Mouse (Mus musculus) 416B (cell line): ENCODE measurements around the gene Pxdn.

Experiments
- DNase-seq: peaks from one replicate; pipeline ENCODE4 v3.0.0; 2011; ENCODE audit warnings: low read depth

Pxdn gene

GRCm38 (mm10) chr12:29953999-29954398 is 16.6 kb downstream of the Pxdn start:
- DNase-seq, result no peak

DNA sequence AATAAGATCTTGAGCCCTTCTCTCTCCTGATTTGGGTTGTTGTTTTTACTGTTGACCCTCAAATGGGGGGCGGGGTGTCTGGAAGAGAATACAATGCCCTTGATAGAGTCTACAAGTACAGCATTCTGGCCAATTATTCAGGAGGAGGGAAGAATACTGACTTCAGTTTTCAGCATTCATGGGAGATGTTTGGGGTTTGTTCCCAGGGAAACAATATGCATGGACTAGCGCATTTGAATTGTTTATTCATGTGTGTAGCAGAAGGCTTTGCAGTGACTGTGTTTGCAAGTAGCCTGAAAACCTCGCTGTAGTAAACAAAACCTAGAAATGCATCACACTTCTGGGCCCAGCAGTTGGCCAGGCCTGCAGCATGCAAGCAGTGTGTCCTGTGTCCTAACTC is 17.1 kb downstream of the Pxdn start:
- DNase-seq, result no peak

GRCm38 (mm10) chr12:29956969-29957368 is 19.6 kb downstream of the Pxdn start:
- DNase-seq, result no peak

DNA sequence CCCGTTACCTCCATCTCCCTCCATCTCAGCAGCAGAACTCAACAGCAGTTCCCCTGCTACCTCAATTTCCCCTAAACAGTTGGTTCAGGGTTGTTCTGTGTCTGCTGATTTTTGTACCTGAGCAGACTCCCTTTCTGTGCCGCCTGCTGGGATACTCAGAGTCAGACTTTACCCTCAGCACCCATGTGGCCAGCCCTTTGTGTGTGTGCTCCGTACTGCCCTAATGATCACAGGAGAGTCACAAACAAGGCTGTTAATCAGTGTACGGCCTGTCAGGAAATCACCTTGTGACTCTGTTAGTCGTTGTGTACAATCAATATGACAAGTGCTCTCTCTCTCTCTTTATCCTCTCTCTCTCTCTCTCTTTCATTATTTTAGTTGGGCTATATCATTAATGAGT is 21.2 kb downstream of the Pxdn start:
- DNase-seq, result no peak

GRCm38 (mm10) chr12:29961041-29961440 is 23.6 kb downstream of the Pxdn start:
- DNase-seq, result no peak

- no peak for DNase-seq
Measured at GRCm38 (mm10) chr12:29965016-29965415, 27.6 kb downstream of the Pxdn start.

GRCm38 (mm10) chr12:29971795-29972464 is 34.5 kb downstream of the Pxdn start:
- DNase-seq, result no peak

- DNase-seq, result no peak
Measured at GRCm38 (mm10) chr12:29972533-29972932, 35.1 kb downstream of the Pxdn start.

GRCm38 (mm10) chr12:29980076-29980475 is 42.7 kb downstream of the Pxdn start:
- DNase-seq, result no peak

GRCm38 (mm10) chr12:29981722-29982293 is 44.4 kb downstream of the Pxdn start:
- DNase-seq, result no peak

GRCm38 (mm10) chr12:29983190-29983589 is 45.8 kb downstream of the Pxdn start:
- no peak for DNase-seq

GRCm38 (mm10) chr12:29985126-29985525 is 47.7 kb downstream of the Pxdn start:
- DNase-seq, result no peak

DNA sequence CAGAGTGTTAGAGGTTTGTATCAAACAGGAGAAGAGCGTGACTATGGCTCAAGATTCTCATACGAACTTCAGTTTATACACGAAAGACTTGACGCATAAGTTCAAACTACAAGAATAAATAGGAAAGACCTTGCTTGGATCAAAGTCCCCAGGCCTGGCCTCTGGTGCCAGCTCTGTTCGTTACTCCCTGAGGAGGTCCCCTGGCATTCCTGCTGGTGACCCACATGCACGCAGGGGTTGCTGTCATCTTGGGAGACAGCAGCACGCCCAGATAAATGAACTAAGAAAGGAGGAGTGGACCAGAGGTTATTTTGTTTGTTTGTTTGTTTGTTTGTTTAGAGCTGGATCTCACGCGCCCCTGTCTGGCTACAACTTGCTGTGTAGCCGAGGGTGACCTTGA is 48.8 kb downstream of the Pxdn start:
- no peak for DNase-seq

- no peak for DNase-seq
Measured at GRCm38 (mm10) chr12:29998895-29999294, 61.5 kb downstream of the Pxdn start.

- no peak for DNase-seq
Measured at GRCm38 (mm10) chr12:30001951-30002350, 64.5 kb downstream of the Pxdn start.

GRCm38 (mm10) chr12:30003680-30004364 is 66.4 kb downstream of the Pxdn start:
- DNase-seq, result no peak

DNA sequence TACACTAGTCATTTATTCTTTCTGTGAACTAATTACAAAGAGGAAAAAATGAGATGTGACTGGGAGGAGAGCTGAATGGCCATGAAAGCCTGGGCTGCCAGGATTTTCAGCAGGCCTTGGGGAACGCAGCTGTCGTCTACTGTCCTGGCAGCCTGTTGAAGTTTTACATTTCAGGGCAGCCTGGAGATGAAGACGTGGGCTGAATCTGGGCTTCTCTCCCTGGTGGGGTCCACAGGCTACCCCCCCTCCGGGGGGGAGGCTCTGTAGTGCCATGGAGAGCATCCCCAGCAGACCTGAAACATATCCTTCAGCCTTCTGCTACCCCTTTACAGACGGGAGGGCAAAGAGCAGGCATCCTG is 66.9 kb downstream of the Pxdn start:
- no peak for DNase-seq

- no peak for DNase-seq
Measured at GRCm38 (mm10) chr12:30006586-30006985, 69.2 kb downstream of the Pxdn start.

- no peak for DNase-seq
Measured at GRCm38 (mm10) chr12:30008741-30009140, 71.3 kb downstream of the Pxdn start.

DNA sequence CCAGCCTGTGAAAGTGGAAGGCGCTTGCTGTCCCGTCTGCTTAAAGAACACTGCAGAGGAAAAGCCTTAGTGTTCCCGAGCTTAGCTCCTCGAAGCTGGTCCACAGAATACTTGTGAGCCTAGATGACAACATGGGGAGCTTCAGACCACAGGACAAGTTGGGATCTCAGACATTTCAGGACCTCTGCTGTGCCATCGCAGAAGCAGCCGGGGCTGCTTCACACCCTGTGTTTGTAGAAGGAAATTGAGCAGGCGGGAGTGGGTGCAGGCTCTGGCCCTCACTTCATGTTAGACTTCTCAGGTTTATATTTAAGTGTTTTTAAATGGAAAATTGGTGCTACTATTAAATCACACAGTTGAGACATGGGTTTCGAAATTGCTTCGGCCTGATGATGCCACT is 78.1 kb downstream of the Pxdn start:
- no peak for DNase-seq

DNA sequence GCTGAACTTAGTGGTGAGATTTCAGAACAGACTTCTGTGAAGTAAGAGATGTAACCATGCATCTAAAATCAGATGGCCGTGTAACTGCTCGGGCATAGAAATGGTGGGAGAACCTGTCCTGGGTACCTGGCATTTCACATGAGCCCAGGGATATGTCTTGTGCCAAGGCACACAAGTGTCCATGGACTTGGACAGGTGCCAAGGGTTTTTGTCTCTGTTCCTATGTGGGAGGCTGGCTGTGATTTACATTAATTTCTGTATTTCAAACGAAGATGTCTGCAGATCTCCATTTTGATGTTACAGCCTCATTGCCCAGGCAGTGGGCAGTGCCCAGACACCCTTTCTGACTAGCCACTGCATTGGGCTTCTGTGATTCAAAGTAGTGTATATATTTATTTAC is 79.7 kb downstream of the Pxdn start:
- no peak for DNase-seq

DNA sequence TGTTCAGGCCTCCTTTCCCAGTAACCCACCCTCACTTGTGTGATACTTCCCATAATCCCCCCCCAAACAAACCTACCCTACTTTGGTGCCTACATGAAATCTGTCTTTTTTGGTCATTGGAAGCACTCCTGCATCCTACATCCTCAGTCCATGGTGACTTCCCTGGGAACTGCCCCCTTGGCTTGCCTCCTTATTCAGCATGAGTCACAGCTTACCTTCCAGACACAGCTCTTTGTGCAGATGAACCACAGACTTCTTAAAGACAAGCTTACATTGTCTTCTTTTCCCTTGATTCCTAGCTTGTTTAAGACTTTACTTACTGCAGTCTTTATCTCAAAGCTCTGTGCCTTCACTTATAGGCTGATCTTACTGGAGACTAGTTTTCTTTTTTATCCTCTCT is 83.0 kb downstream of the Pxdn start:
- DNase-seq, result no peak

DNA sequence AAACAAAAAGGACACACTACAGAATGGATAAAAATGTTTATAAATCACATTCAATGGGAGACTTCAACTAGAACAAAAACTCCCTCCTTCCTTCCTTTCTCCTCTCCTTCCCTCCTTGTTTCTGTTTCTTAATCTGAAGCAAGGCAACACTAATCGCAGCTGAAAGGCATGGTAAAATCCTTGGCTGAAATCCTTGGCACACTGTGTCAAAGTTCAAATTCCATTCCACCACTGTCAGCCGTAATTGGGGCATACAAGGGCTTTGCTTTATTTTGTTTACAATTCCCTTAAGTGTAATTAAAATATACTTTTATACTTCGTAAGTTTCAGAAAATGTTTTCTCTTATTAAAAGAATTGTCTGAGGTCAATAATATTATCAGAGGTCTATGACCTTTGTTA is 86.1 kb downstream of the Pxdn start:
- no peak for DNase-seq
